Mouse (Mus musculus) bone marrow, adult 2 months (tissue): ENCODE measurements around the gene 3110082I17Rik. TPM values are rescaled to one million over a fixed set of nuclear protein-coding genes. Genes with fewer than 3 reads are reported as not detected.

Experiments used
- H3K27ac ChIP-seq: fragments of 200-500 bp; 2 replicates; pipeline ENCODE4 v1.5.1; 2012; ENCODE audit warnings: low read depth, mild to moderate bottlenecking, control low read depth, inconsistent platforms, low read length; ENCODE audit not compliant: control insufficient read depth, poor library complexity, insufficient read depth
- H3K4me1 ChIP-seq: fragments of 200-500 bp; 2 replicates; pipeline ENCODE4 v1.6.1; 2011; ENCODE audit warnings: low read length; ENCODE audit not compliant: control insufficient read depth, insufficient read depth
- H3K4me3 ChIP-seq: fragments of 200-500 bp; replicated peaks from 2 replicates; pipeline ENCODE3; 2011; ENCODE audit warnings: mild to moderate bottlenecking, low read depth, low read length, control low read depth; ENCODE audit not compliant: control insufficient read depth
- CTCF ChIP-seq: fragments of 200-500 bp; IDR thresholded peaks from 2 replicates; pipeline ENCODE4 v1.5.1; 2011; ENCODE audit warnings: low read length, control low read depth; ENCODE audit not compliant: control insufficient read depth, insufficient read depth
- POLR2A ChIP-seq: fragments of 200-500 bp; IDR thresholded peaks from 2 replicates; pipeline ENCODE4 v1.6.1; 2011; ENCODE audit warnings: low read depth, mild to moderate bottlenecking, control low read depth, low read length, borderline replicate concordance; ENCODE audit not compliant: control insufficient read depth
- WGBS: fragments of 180-500 bp; shearing (Covaris S2); methylation state at CpG from one replicate; pipeline ENCODE4 v1.1.7; 2018; 5-methylcytosine and 5-hydroxymethylcytosine counted together
- polyA plus RNA-seq: library from polyadenylated mRNA; stranded (reverse); fragments of >200 nt; gene quantifications from 2 replicates; pipeline ENCODE4 v1.2.4, GENCODE M21; 2011; ENCODE audit warnings: low replicate concordance; ENCODE audit not compliant: missing spikeins, insufficient read depth, insufficient read length

Gene 3110082I17Rik
- polyA plus RNA-seq, 1 experiment = 12.8 TPM

DNA sequence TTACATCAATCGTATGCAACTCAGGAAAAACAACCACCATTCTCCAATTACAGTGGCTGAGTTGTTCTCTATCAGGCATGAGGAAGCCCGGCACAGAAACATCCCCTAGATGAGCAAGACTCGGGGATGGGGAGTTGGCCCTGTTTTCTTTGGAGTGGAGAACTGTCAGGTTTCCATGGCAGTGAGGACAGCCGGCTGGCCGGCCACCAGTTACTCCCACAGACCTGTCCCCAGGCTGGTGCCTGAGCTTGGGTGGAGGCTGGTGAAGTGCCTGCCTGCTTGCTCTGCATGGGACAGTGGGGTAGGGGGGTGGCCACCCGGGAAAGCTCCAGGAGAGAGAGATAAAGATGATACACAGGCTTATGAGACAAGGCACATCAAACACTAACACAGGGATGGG, 12.3 kb downstream of the 3110082I17Rik start:
- no peak overlapping the region for H3K27ac ChIP-seq
- no peak for TF ChIP-seq CTCF
- no peak for TF ChIP-seq POLR2A
- peaks cover 9% of the 10 kb centered on the region for H3K4me1 ChIP-seq
- H3K4me3 ChIP-seq = no peak overlapping the region
- WGBS = 60% methylated on average over 6 of the region's 6 CpGs

DNA sequence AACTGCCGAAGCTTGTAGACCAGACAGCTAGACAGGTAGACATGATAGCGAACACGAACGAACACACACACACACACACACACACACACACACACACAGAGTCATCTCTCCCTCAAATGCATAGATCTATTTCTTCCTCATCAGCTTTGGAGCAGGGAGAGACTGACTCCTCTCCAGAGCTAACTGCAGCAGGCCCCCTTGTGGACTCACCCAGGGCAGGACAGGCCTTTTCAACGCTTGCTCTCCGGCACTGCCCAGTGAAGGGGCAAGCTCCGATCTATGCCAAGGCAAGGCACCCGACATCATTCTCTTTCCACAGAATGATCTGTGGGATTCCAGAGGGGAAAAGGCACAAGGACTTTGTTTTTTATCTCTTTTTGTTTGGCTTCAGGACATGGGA, 15.1 kb downstream of the 3110082I17Rik start:
- peaks cover 9% of the 10 kb centered on the region for H3K4me1 ChIP-seq
- no peak overlapping the region for H3K4me3 ChIP-seq
- TF ChIP-seq CTCF (no peak), POLR2A (no peak)
- H3K27ac ChIP-seq = no peak overlapping the region
- WGBS = 83% methylated on average over 8 of the region's 8 CpGs

DNA sequence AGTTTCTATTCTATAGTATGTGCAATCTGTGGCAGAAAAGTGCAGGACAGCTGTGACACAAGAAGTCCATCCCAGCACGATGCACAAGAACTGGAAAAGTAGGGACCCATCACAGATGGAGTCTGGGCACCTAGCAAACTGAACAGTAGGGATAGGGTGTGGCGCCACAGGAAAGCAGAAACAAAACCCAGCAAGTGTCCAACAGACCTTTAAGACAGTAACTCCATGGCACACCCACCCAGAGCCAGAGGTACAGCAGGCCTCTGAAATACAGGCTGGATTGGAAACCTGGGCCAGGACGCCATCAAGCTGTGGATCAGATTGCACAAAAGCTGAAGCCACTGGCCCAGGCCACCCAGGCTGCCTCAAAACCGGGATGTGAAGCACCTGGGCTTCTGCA, 17.4 kb downstream of the 3110082I17Rik start:
- H3K4me3 ChIP-seq = no peak overlapping the region
- no peak overlapping the region for H3K27ac ChIP-seq
- peaks cover 3% of the 10 kb centered on the region for H3K4me1 ChIP-seq
- WGBS = 80% methylated on average over 4 of the region's 4 CpGs
- TF ChIP-seq POLR2A (no peak), CTCF (no peak)

- WGBS = 88% methylated on average over 12 of the region's 12 CpGs
- no peak overlapping the region for H3K4me3 ChIP-seq
- TF ChIP-seq CTCF = no peak
- TF ChIP-seq POLR2A = no peak
- H3K27ac ChIP-seq = no peak overlapping the region
- H3K4me1 ChIP-seq = peaks cover 3% of the 10 kb centered on the region
Observed at GRCm38 (mm10) chr5:139442428-139442827, 17.9 kb downstream of the 3110082I17Rik start.

DNA sequence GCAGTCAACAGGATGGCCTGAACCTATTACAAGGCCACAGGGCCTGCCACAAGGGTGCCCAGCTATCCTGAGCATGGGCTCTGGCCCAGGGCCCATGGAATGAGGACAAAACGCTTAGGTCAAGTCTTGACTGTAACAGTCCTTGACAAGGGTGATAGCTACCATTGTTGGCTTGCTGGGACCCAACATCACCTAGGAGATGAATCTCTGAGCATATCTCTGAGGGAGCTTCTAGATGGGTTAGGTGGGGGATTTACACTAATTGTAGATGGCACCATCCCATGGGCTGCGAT, 18.7 kb downstream of the 3110082I17Rik start:
- no peak overlapping the region for H3K4me3 ChIP-seq

DNA sequence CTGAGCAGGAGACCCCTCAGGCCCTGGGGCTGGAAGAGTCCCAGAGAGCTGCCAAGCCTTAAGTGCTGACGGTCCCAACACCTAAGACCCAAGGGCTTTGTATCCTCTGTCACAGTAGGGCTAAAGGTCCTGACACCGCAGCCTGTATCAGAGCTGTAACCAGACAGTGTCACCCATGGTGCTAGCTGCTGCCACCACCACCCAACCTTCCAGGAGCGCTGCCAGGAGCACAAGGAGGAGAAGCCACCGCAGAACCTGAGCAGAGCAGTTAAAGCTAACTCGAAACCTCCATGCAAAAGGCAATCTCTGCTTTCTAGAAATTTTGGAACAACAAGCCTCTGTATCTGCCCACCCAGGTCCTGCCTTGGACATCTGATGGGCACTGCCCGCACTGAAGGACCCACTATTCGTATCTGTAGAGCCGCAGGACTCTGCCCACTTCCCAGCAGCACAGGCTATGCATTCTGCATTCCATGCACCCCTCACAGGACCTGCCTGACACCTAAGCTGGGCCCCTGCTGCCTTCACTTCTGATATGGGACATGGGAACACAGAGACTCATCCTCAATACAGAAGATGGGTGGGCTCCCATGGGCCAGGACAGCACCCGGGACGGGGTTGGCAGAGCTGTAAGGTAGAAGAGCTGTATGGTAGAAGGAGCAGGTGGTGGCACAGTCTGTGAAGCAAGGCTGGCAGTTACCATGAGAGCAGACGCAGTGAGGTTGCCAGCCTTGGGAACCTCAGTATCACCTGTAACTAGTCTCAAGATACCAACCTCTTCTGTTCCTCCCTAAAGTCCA, 19.2 kb downstream of the 3110082I17Rik start:
- 89% methylated on average over 11 of the region's 11 CpGs for WGBS
- TF ChIP-seq POLR2A (no peak), CTCF (no peak)
- Histone ChIP-seq H3K4me1 (peaks cover 3% of the 10 kb centered on the region), H3K27ac (no peak overlapping the region), H3K4me3 (no peak overlapping the region)

More for the DNA sequence above, 18.7 kb downstream of the 3110082I17Rik start:
- TF ChIP-seq CTCF (no peak), POLR2A (no peak)
- Histone ChIP-seq H3K4me1 (peaks cover 3% of the 10 kb centered on the region), H3K27ac (no peak overlapping the region)
- 84% methylated on average over 2 of the region's 2 CpGs for WGBS

GRCm38 (mm10) chr5:139440451-139440850, 19.9 kb downstream of the 3110082I17Rik start:
- peaks cover 3% of the 10 kb centered on the region for H3K4me1 ChIP-seq
- TF ChIP-seq CTCF = no peak
- TF ChIP-seq POLR2A = no peak
- H3K4me3 ChIP-seq = no peak overlapping the region
- no peak overlapping the region for H3K27ac ChIP-seq
- 87% methylated on average over 5 of the region's 5 CpGs for WGBS

GRCm38 (mm10) chr5:139438440-139438839, 21.9 kb downstream of the 3110082I17Rik start:
- WGBS = 70% methylated on average over 12 of the region's 12 CpGs
- Histone ChIP-seq H3K27ac (no peak overlapping the region), H3K4me1 (peaks cover 3% of the 10 kb centered on the region), H3K4me3 (no peak overlapping the region)
- no peak for TF ChIP-seq POLR2A
- no peak for TF ChIP-seq CTCF

- TF ChIP-seq POLR2A (no peak), CTCF (no peak)
- Histone ChIP-seq H3K4me3 (no peak overlapping the region), H3K4me1 (peaks cover 3% of the 10 kb centered on the region), H3K27ac (peak overlapping the region; percentile 52)
- WGBS = 48% methylated on average over 4 of the region's 4 CpGs
Observed at GRCm38 (mm10) chr5:139437769-139438168, 22.6 kb downstream of the 3110082I17Rik start.
